Mouse (Mus musculus): ENCODE measurements around the gene Prokr2. TPM values are rescaled to one million over a fixed set of nuclear protein-coding genes. Genes with fewer than 3 reads are reported as not detected.
"Not testable (repeated sequence)": the region's sequence is repeated elsewhere in the genome, so short reads cannot be mapped to it uniquely, and the experiment has no call there.

Gene Prokr2
- polyA plus RNA-seq, 1 experiment = 3.8 TPM

GRCm38 (mm10) chr2:132317178-132317577, 68.1 kb downstream of the Prokr2 start:
- Histone ChIP-seq H3K4me3 (ENCODE audit: control insufficient read depth, insufficient read depth, low read length) (no peak overlapping the region), H3K27me3 (ENCODE audit: control insufficient read depth, insufficient read depth, low read length) (no peaks in the 10 kb centered on the region), H3K27ac (ENCODE audit: control insufficient read depth, insufficient read depth, low read length) (no peak overlapping the region), H3K4me1 (replicated peaks; ENCODE audit: control insufficient read depth, insufficient read depth, low read length) (no peaks in the 10 kb centered on the region), H3K36me3 (ENCODE audit: control insufficient read depth, insufficient read depth, low read length) (no peaks in the 10 kb centered on the region)
- DNase-seq = no peak
- no peak for TF ChIP-seq CTCF (IDR thresholded peaks at IDR 0.05; ENCODE audit: borderline replicate concordance, control insufficient read depth, extremely low read depth, insufficient read depth, low read length, poor library complexity)
- TF ChIP-seq POLR2A (IDR thresholded peaks at IDR 0.05; ENCODE audit: control insufficient read depth, extremely low read depth, insufficient read depth, low read length, poor library complexity) = no peak
- 86% methylated on average over 1 of the region's 1 CpGs for WGBS

- H3K27me3 ChIP-seq (ENCODE audit: control insufficient read depth, insufficient read depth, low read length) = no peaks in the 10 kb centered on the region
- H3K4me3 ChIP-seq (ENCODE audit: control insufficient read depth, insufficient read depth, low read length) = no peak overlapping the region
- peak; percentile 55 for DNase-seq
- no peak overlapping the region for H3K27ac ChIP-seq (ENCODE audit: control insufficient read depth, insufficient read depth, low read length)
- TF ChIP-seq CTCF (IDR thresholded peaks at IDR 0.05; ENCODE audit: borderline replicate concordance, control insufficient read depth, extremely low read depth, insufficient read depth, low read length, poor library complexity) (peak; percentile 72; the same call in 1 of the 2 replicates), POLR2A (IDR thresholded peaks at IDR 0.05; ENCODE audit: control insufficient read depth, extremely low read depth, insufficient read depth, low read length, poor library complexity) (no peak)
- WGBS = 51% methylated on average over 8 of the region's 8 CpGs
- H3K36me3 ChIP-seq (ENCODE audit: control insufficient read depth, insufficient read depth, low read length) = no peaks in the 10 kb centered on the region
- H3K4me1 ChIP-seq (replicated peaks; ENCODE audit: control insufficient read depth, insufficient read depth, low read length) = no peaks in the 10 kb centered on the region
These were observed 69.0 kb downstream of the Prokr2 start for GRCm38 (mm10) chr2:132316041-132316808.

- H3K36me3 ChIP-seq (ENCODE audit: control insufficient read depth, insufficient read depth, low read length); H3K27ac ChIP-seq (ENCODE audit: control insufficient read depth, insufficient read depth, low read length); H3K27me3 ChIP-seq (ENCODE audit: control insufficient read depth, insufficient read depth, low read length); H3K4me1 ChIP-seq (replicated peaks; ENCODE audit: control insufficient read depth, insufficient read depth, low read length); H3K4me3 ChIP-seq (ENCODE audit: control insufficient read depth, insufficient read depth, low read length); DNase-seq: not testable (repeated sequence)
- WGBS = 92% methylated on average over 8 of the region's 8 CpGs
These were observed 71.2 kb downstream of the Prokr2 start for GRCm38 (mm10) chr2:132314057-132314456.

GRCm38 (mm10) chr2:132313568-132313967, 71.7 kb downstream of the Prokr2 start:
- H3K27ac ChIP-seq (ENCODE audit: control insufficient read depth, insufficient read depth, low read length) = no peak overlapping the region
- TF ChIP-seq CTCF (IDR thresholded peaks at IDR 0.05; ENCODE audit: borderline replicate concordance, control insufficient read depth, extremely low read depth, insufficient read depth, low read length, poor library complexity) (no peak), POLR2A (IDR thresholded peaks at IDR 0.05; ENCODE audit: control insufficient read depth, extremely low read depth, insufficient read depth, low read length, poor library complexity) (no peak)
- no peak for DNase-seq
- H3K36me3 ChIP-seq (ENCODE audit: control insufficient read depth, insufficient read depth, low read length) = no peaks in the 10 kb centered on the region
- no peak overlapping the region for H3K4me3 ChIP-seq (ENCODE audit: control insufficient read depth, insufficient read depth, low read length)
- no peaks in the 10 kb centered on the region for H3K27me3 ChIP-seq (ENCODE audit: control insufficient read depth, insufficient read depth, low read length)
- WGBS = 100% methylated on average over 2 of the region's 2 CpGs
- H3K4me1 ChIP-seq (replicated peaks; ENCODE audit: control insufficient read depth, insufficient read depth, low read length) = no peaks in the 10 kb centered on the region

GRCm38 (mm10) chr2:132312616-132313015, 72.6 kb downstream of the Prokr2 start:
- WGBS = 89% methylated on average over 5 of the region's 5 CpGs
- H3K27me3 ChIP-seq (ENCODE audit: control insufficient read depth, insufficient read depth, low read length) = no peaks in the 10 kb centered on the region
- TF ChIP-seq CTCF (IDR thresholded peaks at IDR 0.05; ENCODE audit: borderline replicate concordance, control insufficient read depth, extremely low read depth, insufficient read depth, low read length, poor library complexity) = no peak
- TF ChIP-seq POLR2A (IDR thresholded peaks at IDR 0.05; ENCODE audit: control insufficient read depth, extremely low read depth, insufficient read depth, low read length, poor library complexity) = no peak
- peaks cover 1% of the 10 kb centered on the region; the same call in 1 of the 2 replicates for H3K36me3 ChIP-seq (ENCODE audit: control insufficient read depth, insufficient read depth, low read length)
- no peak overlapping the region for H3K27ac ChIP-seq (ENCODE audit: control insufficient read depth, insufficient read depth, low read length)
- no peak for DNase-seq
- no peaks in the 10 kb centered on the region for H3K4me1 ChIP-seq (replicated peaks; ENCODE audit: control insufficient read depth, insufficient read depth, low read length)
- H3K4me3 ChIP-seq (ENCODE audit: control insufficient read depth, insufficient read depth, low read length) = no peak overlapping the region

- over 99% methylated on average over 6 of the region's 6 CpGs for WGBS
- TF ChIP-seq CTCF (IDR thresholded peaks at IDR 0.05; ENCODE audit: borderline replicate concordance, control insufficient read depth, extremely low read depth, insufficient read depth, low read length, poor library complexity) (no peak), POLR2A (IDR thresholded peaks at IDR 0.05; ENCODE audit: control insufficient read depth, extremely low read depth, insufficient read depth, low read length, poor library complexity) (no peak)
- no peak overlapping the region for H3K4me3 ChIP-seq (ENCODE audit: control insufficient read depth, insufficient read depth, low read length)
These were observed 75.8 kb downstream of the Prokr2 start for GRCm38 (mm10) chr2:132309398-132309930.

More at GRCm38 (mm10) chr2:132309398-132309930, 75.8 kb downstream of the Prokr2 start:
- no peak overlapping the region for H3K27ac ChIP-seq (ENCODE audit: control insufficient read depth, insufficient read depth, low read length)
- no peaks in the 10 kb centered on the region for H3K27me3 ChIP-seq (ENCODE audit: control insufficient read depth, insufficient read depth, low read length)
- H3K4me1 ChIP-seq (replicated peaks; ENCODE audit: control insufficient read depth, insufficient read depth, low read length) = no peaks in the 10 kb centered on the region
- no peak for DNase-seq
- H3K36me3 ChIP-seq (ENCODE audit: control insufficient read depth, insufficient read depth, low read length) = peaks cover 25% of the 10 kb centered on the region

All from thymus, adult 2 months (tissue).